Mouse (Mus musculus): ENCODE data around the gene Gzmm. TPM values are rescaled to one million over a fixed set of nuclear protein-coding genes. Genes with fewer than 3 reads are reported as not detected.

Gzmm gene
- polyA plus RNA-seq, 1 experiment = 1.4 TPM

- DNase-seq (ENCODE audit: low spot score) = no peak
These were observed 8.0 kb upstream of the Gzmm start for GRCm38 (mm10) chr10:79680606-79681495.

- DNase-seq (ENCODE audit: low spot score) = peak; percentile 98
These were observed 7.1 kb upstream of the Gzmm start, which contains the start of gene Cdc34 for GRCm38 (mm10) chr10:79681591-79682245. Gene Cdc34 (plus strand): TSS chr10:79682195.

- no peak for DNase-seq (ENCODE audit: low spot score)
These were observed 6.3 kb upstream of the Gzmm start for GRCm38 (mm10) chr10:79682551-79682915.

GRCm38 (mm10) chr10:79682916-79683582, 5.8 kb upstream of the Gzmm start:
- no peak for DNase-seq (ENCODE audit: low spot score)

- DNase-seq (ENCODE audit: low spot score) = no peak
These were observed 4.8 kb upstream of the Gzmm start for GRCm38 (mm10) chr10:79683726-79684640.

- DNase-seq (ENCODE audit: low spot score) = no peak
These were observed 3.8 kb upstream of the Gzmm start for GRCm38 (mm10) chr10:79684770-79685600.

GRCm38 (mm10) chr10:79686219-79686618, 2.6 kb upstream of the Gzmm start:
- no peak for DNase-seq (ENCODE audit: low spot score)

GRCm38 (mm10) chr10:79686691-79687090, 2.1 kb upstream of the Gzmm start:
- DNase-seq (ENCODE audit: low spot score) = no peak

GRCm38 (mm10) chr10:79687513-79687912, 1.3 kb upstream of the Gzmm start:
- DNase-seq (ENCODE audit: low spot score) = no peak

GRCm38 (mm10) chr10:79689178-79689577, 358 bp downstream of the Gzmm start:
- peak; percentile 23 for DNase-seq (ENCODE audit: low spot score)

GRCm38 (mm10) chr10:79691986-79692548, 3.2 kb downstream of the Gzmm start:
- no peak for DNase-seq (ENCODE audit: low spot score)

- no peak for DNase-seq (ENCODE audit: low spot score)
These were observed 5.0 kb downstream of the Gzmm start for GRCm38 (mm10) chr10:79693580-79694378.

GRCm38 (mm10) chr10:79694379-79694655, 5.5 kb downstream of the Gzmm start:
- DNase-seq (ENCODE audit: low spot score) = no peak

- peak; percentile 61 for DNase-seq (ENCODE audit: low spot score)
These were observed 6.7 kb downstream of the Gzmm start for GRCm38 (mm10) chr10:79695231-79696128.

GRCm38 (mm10) chr10:79696129-79696651, 7.4 kb downstream of the Gzmm start:
- no peak for DNase-seq (ENCODE audit: low spot score)

- no peak for DNase-seq (ENCODE audit: low spot score)
These were observed 9.1 kb downstream of the Gzmm start for GRCm38 (mm10) chr10:79697916-79698315.

GRCm38 (mm10) chr10:79698459-79698858, 9.6 kb downstream of the Gzmm start:
- DNase-seq (ENCODE audit: low spot score) = no peak

GRCm38 (mm10) chr10:79700676-79701075, 11.9 kb downstream of the Gzmm start:
- DNase-seq (ENCODE audit: low spot score) = no peak

Data from urinary bladder, adult 2 months (tissue).